Mouse (Mus musculus) left cerebral cortex, postnatal 10 days (tissue): ENCODE measurements around the gene Mettl8. TPM values are rescaled to one million over a fixed set of nuclear protein-coding genes. Genes with fewer than 3 reads are reported as not detected.
A peak's percentile ranks its signal among the peaks of the same experiment; 100 is the strongest.

Source experiments
- DNase-seq, 2 experiments: peaks; one replicate each; pipeline ENCODE4 v3.0.0; 2021 to 2022; ENCODE audit warnings: low spot score in 2 of 2, mixed read lengths in 1 of 2; ENCODE audit errors: extremely low spot score in 1 of 2
- intact Hi-C: fragments of 180-260 bp; cut with DNase I; formaldehyde crosslinking; loops from one replicate; pipeline ENCODE4 v1.15.1; 2025
- total RNA-seq, 2 experiments: library from RNA; stranded (reverse); gene quantifications; 2 replicates each; pipeline ENCODE4 v1.2.3; 2021

The Mettl8 gene
- total RNA-seq, 2 experiments from 2014 or later, result 13.2 to 13.6 TPM

GRCm38 (mm10) chr2:70951944-70952343, 103.4 kb downstream of the Mettl8 start:
- intact Hi-C loops, result no loop called here

GRCm38 (mm10) chr2:70944511-70945305, 110.7 kb downstream of the Mettl8 start:
- intact Hi-C loops, result no loop called here
- DNase-seq, result no peak

More at GRCm38 (mm10) chr2:70951944-70952343, 103.4 kb downstream of the Mettl8 start:
- DNase-seq, result no peak

- intact Hi-C loops, result no loop called here
- DNase-seq, result no peak
Measured at GRCm38 (mm10) chr2:70940826-70941225, 114.6 kb downstream of the Mettl8 start.

- no peak for DNase-seq
- intact Hi-C loops, result no loop called here
Measured at GRCm38 (mm10) chr2:70938844-70939494, 116.4 kb downstream of the Mettl8 start.

- DNase-seq, result no peak
- intact Hi-C loops, result no loop called here
Measured at GRCm38 (mm10) chr2:70934772-70935171, 120.6 kb downstream of the Mettl8 start.

- intact Hi-C loops, result no loop called here
- no peak for DNase-seq
Measured at GRCm38 (mm10) chr2:70933516-70933915, 121.9 kb downstream of the Mettl8 start.

GRCm38 (mm10) chr2:70932965-70933364, 122.4 kb downstream of the Mettl8 start:
- DNase-seq, result no peak
- intact Hi-C loops, result no loop called here

GRCm38 (mm10) chr2:70930631-70931288, 124.6 kb downstream of the Mettl8 start:
- peak in 1 of 2 experiments; percentile 28 for DNase-seq
- intact Hi-C loops, result no loop called here

GRCm38 (mm10) chr2:70929714-70930113, 125.7 kb downstream of the Mettl8 start:
- intact Hi-C loops, result no loop called here
- no peak for DNase-seq

GRCm38 (mm10) chr2:70924049-70924448, 131.3 kb downstream of the Mettl8 start:
- DNase-seq, result no peak
- intact Hi-C loops, result no loop called here

GRCm38 (mm10) chr2:70922814-70923213, 132.6 kb downstream of the Mettl8 start:
- intact Hi-C loops, result no loop called here
- DNase-seq, result no peak

GRCm38 (mm10) chr2:70920937-70921596, 134.3 kb downstream of the Mettl8 start:
- no peak for DNase-seq
- intact Hi-C loops, result no loop called here

- DNase-seq, result no peak
- intact Hi-C loops, result no loop called here
Measured at GRCm38 (mm10) chr2:70919913-70920522, 135.4 kb downstream of the Mettl8 start.

GRCm38 (mm10) chr2:70918516-70918915, 136.9 kb downstream of the Mettl8 start:
- no peak for DNase-seq
- intact Hi-C loops, result no loop called here

Other genes with a start within 250 kb of the Mettl8 start
- gene Tlk1, start 229.9 kb downstream of the Mettl8 start, total RNA-seq, result 10 to 100 TPM; 89.3 to 92.4 TPM
- 10 to 100 TPM; 15.2 to 18.5 TPM for gene Dcaf17, start 255 bp downstream of the Mettl8 start, total RNA-seq
- gene Cybrd1, start 62.3 kb upstream of the Mettl8 start, total RNA-seq, result 1 to 10 TPM; 5.0 to 5.5 TPM
- gene Dync1i2, start 156.1 kb upstream of the Mettl8 start, total RNA-seq, result 100 to 1,000 TPM; 179 to 183 TPM